Mouse (Mus musculus) C2C12 (cell line): Measurements from ENCODE around the gene Tmem206.

Source experiments
- CEBPB ChIP-seq: IDR thresholded peaks from one replicate; pipeline ENCODE4 v1.6.1; 2011; ENCODE audit warnings: low read depth, mild to moderate bottlenecking, control low read depth, moderate library complexity
- CTCF ChIP-seq: IDR thresholded peaks from one replicate; pipeline ENCODE4 v1.5.1; 2011; ENCODE audit not compliant: control insufficient read depth, insufficient read depth, insufficient read length
- FOSL1 ChIP-seq: IDR thresholded peaks from one replicate; pipeline ENCODE4 v1.8.0; 2011; ENCODE audit warnings: mild to moderate bottlenecking, low read length; ENCODE audit not compliant: poor library complexity, insufficient read depth, severe bottlenecking
- MAX ChIP-seq: IDR thresholded peaks from one replicate; pipeline ENCODE4 v1.6.1; 2011; ENCODE audit warnings: mild to moderate bottlenecking, control low read depth
- MYOD1 ChIP-seq: IDR thresholded peaks from one replicate; pipeline ENCODE4 v1.6.1; 2011; ENCODE audit warnings: low read depth; ENCODE audit not compliant: control insufficient read depth, insufficient read length
- MYOG ChIP-seq: IDR thresholded peaks from one replicate; pipeline ENCODE4 v1.6.1; 2011; ENCODE audit not compliant: control insufficient read depth, insufficient read length; ENCODE audit errors: extremely low read depth
- USF1 ChIP-seq: IDR thresholded peaks from one replicate; pipeline ENCODE4 v1.6.1; 2011; ENCODE audit warnings: low read depth, mild to moderate bottlenecking, control low read depth, moderate library complexity

DNA sequence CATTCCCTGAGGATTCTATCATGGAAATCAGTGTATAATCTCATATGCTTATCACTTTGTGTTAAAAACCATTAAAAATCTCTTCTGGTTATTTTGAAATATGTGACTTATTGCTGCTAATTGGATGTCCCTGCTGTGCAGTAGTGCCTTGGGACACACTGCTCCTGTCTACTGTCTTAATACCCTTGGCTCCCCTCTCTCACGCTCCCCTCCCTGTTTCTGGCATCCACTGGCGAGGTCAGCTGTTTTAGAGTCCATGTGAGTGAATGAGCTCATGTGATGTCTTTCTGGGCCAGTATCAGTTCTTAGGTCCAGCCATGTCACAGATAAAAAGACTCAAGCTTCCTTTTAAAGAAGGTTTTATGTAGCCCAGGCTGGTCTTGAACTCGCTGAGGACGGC lies 4.6 kb downstream of the Tmem206 start:
- no peak for TF ChIP-seq CEBPB
- TF ChIP-seq CTCF = no peak
- TF ChIP-seq USF1 = no peak
- TF ChIP-seq MAX = no peak
- no peak for TF ChIP-seq MYOD1
- no peak for TF ChIP-seq MYOG
- no peak for TF ChIP-seq FOSL1
